Mouse (Mus musculus): ENCODE results near the gene Map3k5. TPM values are rescaled to one million over a fixed set of nuclear protein-coding genes. Genes with fewer than 3 reads are reported as not detected.

Gene Map3k5
- polyA plus RNA-seq, 1 experiment from 2014 or later, result 1.6 TPM

- peaks cover 3% of the 10 kb centered on the region; the same call in 1 of the 2 replicates for H3K27me3 ChIP-seq (ENCODE audit: control insufficient read depth, insufficient read depth, low read length)
Observed at GRCm38 (mm10) chr10:19936961-19937708, 2.9 kb downstream of the Map3k5 start.

GRCm38 (mm10) chr10:19938738-19939137 lies 4.5 kb downstream of the Map3k5 start:
- WGBS, result 89% methylated on average over 6 of the region's 6 CpGs
- H3K9ac ChIP-seq (replicated peaks; ENCODE audit: low read length), result no peak overlapping the region
- no peak overlapping the region for H3K4me3 ChIP-seq (ENCODE audit: low read depth, low read length)
- ATAC-seq (replicated peaks; ENCODE audit: insufficient number of reproducible peaks, low FRiP score, low TSS enrichment, low read depth) (no peak), DNase-seq (ENCODE audit: low spot score) (no peak)
- no peaks in the 10 kb centered on the region for H3K9me3 ChIP-seq (replicated peaks; ENCODE audit: control insufficient read depth, low read length)
- peaks cover 3% of the 10 kb centered on the region; the same call in 1 of the 2 replicates for H3K4me1 ChIP-seq (ENCODE audit: control insufficient read depth, insufficient read depth, low read length)
- no peaks in the 10 kb centered on the region for H3K36me3 ChIP-seq (replicated peaks; ENCODE audit: control insufficient read depth, insufficient read depth, low read depth, low read length)
- no peaks in the 10 kb centered on the region; the same call in 1 of the 2 replicates for H3K27me3 ChIP-seq (ENCODE audit: control insufficient read depth, insufficient read depth, low read length)
- H3K27ac ChIP-seq (replicated peaks; ENCODE audit: low read depth, low read length), result no peak overlapping the region
- H3K4me2 ChIP-seq (ENCODE audit: low read depth, low read length), result no peak overlapping the region

More at GRCm38 (mm10) chr10:19936961-19937708, 2.9 kb downstream of the Map3k5 start:
- Histone ChIP-seq H3K9me3 (replicated peaks; ENCODE audit: control insufficient read depth, low read length) (no peaks in the 10 kb centered on the region), H3K27ac (replicated peaks; ENCODE audit: low read depth, low read length) (no peak overlapping the region), H3K9ac (replicated peaks; ENCODE audit: low read length) (no peak overlapping the region), H3K36me3 (replicated peaks; ENCODE audit: control insufficient read depth, insufficient read depth, low read depth, low read length) (no peaks in the 10 kb centered on the region), H3K4me1 (ENCODE audit: control insufficient read depth, insufficient read depth, low read length) (peaks cover 3% of the 10 kb centered on the region; the same call in 1 of the 2 replicates), H3K4me2 (ENCODE audit: low read depth, low read length) (no peak overlapping the region), H3K4me3 (ENCODE audit: low read depth, low read length) (no peak overlapping the region)
- no peak for ATAC-seq (replicated peaks; ENCODE audit: insufficient number of reproducible peaks, low FRiP score, low TSS enrichment, low read depth)
- DNase-seq (ENCODE audit: low spot score), result no peak
- WGBS, result 51% methylated on average over 9 of the region's 9 CpGs

- ATAC-seq (replicated peaks; ENCODE audit: insufficient number of reproducible peaks, low FRiP score, low TSS enrichment, low read depth), result no peak
- no peaks in the 10 kb centered on the region for H3K9me3 ChIP-seq (replicated peaks; ENCODE audit: control insufficient read depth, low read length)
- WGBS, result 45% methylated on average over 8 of the region's 8 CpGs
- no peak overlapping the region for H3K27ac ChIP-seq (replicated peaks; ENCODE audit: low read depth, low read length)
- no peak overlapping the region for H3K9ac ChIP-seq (replicated peaks; ENCODE audit: low read length)
- H3K27me3 ChIP-seq (ENCODE audit: control insufficient read depth, insufficient read depth, low read length), result no peaks in the 10 kb centered on the region; the same call in 1 of the 2 replicates
- DNase-seq (ENCODE audit: low spot score), result no peak
- no peaks in the 10 kb centered on the region for H3K36me3 ChIP-seq (replicated peaks; ENCODE audit: control insufficient read depth, insufficient read depth, low read depth, low read length)
- H3K4me2 ChIP-seq (ENCODE audit: low read depth, low read length), result no peak overlapping the region
- no peak overlapping the region for H3K4me3 ChIP-seq (ENCODE audit: low read depth, low read length)
- peaks cover 3% of the 10 kb centered on the region; the same call in 1 of the 2 replicates for H3K4me1 ChIP-seq (ENCODE audit: control insufficient read depth, insufficient read depth, low read length)
Observed at GRCm38 (mm10) chr10:19939282-19939705, 5.0 kb downstream of the Map3k5 start.

GRCm38 (mm10) chr10:19940127-19940526 lies 5.9 kb downstream of the Map3k5 start:
- H3K4me3 ChIP-seq (ENCODE audit: low read depth, low read length), result no peak overlapping the region
- ATAC-seq (replicated peaks; ENCODE audit: insufficient number of reproducible peaks, low FRiP score, low TSS enrichment, low read depth), result no peak

GRCm38 (mm10) chr10:19940626-19941025 lies 6.4 kb downstream of the Map3k5 start:
- no peak for DNase-seq (ENCODE audit: low spot score)
- Histone ChIP-seq H3K27ac (replicated peaks; ENCODE audit: low read depth, low read length) (no peak overlapping the region), H3K27me3 (ENCODE audit: control insufficient read depth, insufficient read depth, low read length) (no peaks in the 10 kb centered on the region), H3K4me2 (ENCODE audit: low read depth, low read length) (no peak overlapping the region), H3K4me3 (ENCODE audit: low read depth, low read length) (no peak overlapping the region), H3K9ac (replicated peaks; ENCODE audit: low read length) (no peak overlapping the region), H3K36me3 (replicated peaks; ENCODE audit: control insufficient read depth, insufficient read depth, low read depth, low read length) (no peaks in the 10 kb centered on the region), H3K9me3 (replicated peaks; ENCODE audit: control insufficient read depth, low read length) (no peaks in the 10 kb centered on the region), H3K4me1 (ENCODE audit: control insufficient read depth, insufficient read depth, low read length) (no peaks in the 10 kb centered on the region)
- WGBS, result 90% methylated on average over 8 of the region's 8 CpGs
- no peak for ATAC-seq (replicated peaks; ENCODE audit: insufficient number of reproducible peaks, low FRiP score, low TSS enrichment, low read depth)

More at GRCm38 (mm10) chr10:19940127-19940526, 5.9 kb downstream of the Map3k5 start:
- Histone ChIP-seq H3K36me3 (replicated peaks; ENCODE audit: control insufficient read depth, insufficient read depth, low read depth, low read length) (no peaks in the 10 kb centered on the region), H3K4me2 (ENCODE audit: low read depth, low read length) (no peak overlapping the region), H3K27ac (replicated peaks; ENCODE audit: low read depth, low read length) (no peak overlapping the region), H3K9me3 (replicated peaks; ENCODE audit: control insufficient read depth, low read length) (no peaks in the 10 kb centered on the region), H3K27me3 (ENCODE audit: control insufficient read depth, insufficient read depth, low read length) (no peaks in the 10 kb centered on the region), H3K9ac (replicated peaks; ENCODE audit: low read length) (no peak overlapping the region), H3K4me1 (ENCODE audit: control insufficient read depth, insufficient read depth, low read length) (no peaks in the 10 kb centered on the region)
- WGBS, result 82% methylated on average over 7 of the region's 7 CpGs
- no peak for DNase-seq (ENCODE audit: low spot score)

- Histone ChIP-seq H3K9me3 (replicated peaks; ENCODE audit: control insufficient read depth, low read length) (no peaks in the 10 kb centered on the region), H3K9ac (replicated peaks; ENCODE audit: low read length) (no peak overlapping the region), H3K4me1 (ENCODE audit: control insufficient read depth, insufficient read depth, low read length) (no peaks in the 10 kb centered on the region), H3K4me3 (ENCODE audit: low read depth, low read length) (no peak overlapping the region), H3K36me3 (replicated peaks; ENCODE audit: control insufficient read depth, insufficient read depth, low read depth, low read length) (no peaks in the 10 kb centered on the region), H3K4me2 (ENCODE audit: low read depth, low read length) (no peak overlapping the region), H3K27ac (replicated peaks; ENCODE audit: low read depth, low read length) (no peak overlapping the region), H3K27me3 (ENCODE audit: control insufficient read depth, insufficient read depth, low read length) (no peaks in the 10 kb centered on the region)
- no peak for DNase-seq (ENCODE audit: low spot score)
- WGBS, result 58% methylated on average over 6 of the region's 6 CpGs
- no peak for ATAC-seq (replicated peaks; ENCODE audit: insufficient number of reproducible peaks, low FRiP score, low TSS enrichment, low read depth)
Observed at GRCm38 (mm10) chr10:19941063-19941462, 6.8 kb downstream of the Map3k5 start.

GRCm38 (mm10) chr10:19941914-19942313 lies 7.6 kb downstream of the Map3k5 start:
- no peaks in the 10 kb centered on the region for H3K9me3 ChIP-seq (replicated peaks; ENCODE audit: control insufficient read depth, low read length)
- H3K4me3 ChIP-seq (ENCODE audit: low read depth, low read length), result no peak overlapping the region
- no peak for ATAC-seq (replicated peaks; ENCODE audit: insufficient number of reproducible peaks, low FRiP score, low TSS enrichment, low read depth)
- H3K36me3 ChIP-seq (replicated peaks; ENCODE audit: control insufficient read depth, insufficient read depth, low read depth, low read length), result no peaks in the 10 kb centered on the region
- no peaks in the 10 kb centered on the region for H3K27me3 ChIP-seq (ENCODE audit: control insufficient read depth, insufficient read depth, low read length)
- no peak for DNase-seq (ENCODE audit: low spot score)
- no peak overlapping the region for H3K4me2 ChIP-seq (ENCODE audit: low read depth, low read length)
- WGBS, result 86% methylated on average over 9 of the region's 9 CpGs
- H3K4me1 ChIP-seq (ENCODE audit: control insufficient read depth, insufficient read depth, low read length), result no peaks in the 10 kb centered on the region
- H3K27ac ChIP-seq (replicated peaks; ENCODE audit: low read depth, low read length), result no peak overlapping the region
- H3K9ac ChIP-seq (replicated peaks; ENCODE audit: low read length), result no peak overlapping the region

- WGBS, result 96% methylated on average over 3 of the region's 3 CpGs
- no peak for DNase-seq (ENCODE audit: low spot score)
- no peaks in the 10 kb centered on the region for H3K4me1 ChIP-seq (ENCODE audit: control insufficient read depth, insufficient read depth, low read length)
- H3K4me2 ChIP-seq (ENCODE audit: low read depth, low read length), result no peak overlapping the region
- no peak overlapping the region for H3K4me3 ChIP-seq (ENCODE audit: low read depth, low read length)
- no peaks in the 10 kb centered on the region for H3K36me3 ChIP-seq (replicated peaks; ENCODE audit: control insufficient read depth, insufficient read depth, low read depth, low read length)
- no peak overlapping the region for H3K27ac ChIP-seq (replicated peaks; ENCODE audit: low read depth, low read length)
- no peak for ATAC-seq (replicated peaks; ENCODE audit: insufficient number of reproducible peaks, low FRiP score, low TSS enrichment, low read depth)
- H3K9ac ChIP-seq (replicated peaks; ENCODE audit: low read length), result no peak overlapping the region
- no peaks in the 10 kb centered on the region for H3K27me3 ChIP-seq (ENCODE audit: control insufficient read depth, insufficient read depth, low read length)
- H3K9me3 ChIP-seq (replicated peaks; ENCODE audit: control insufficient read depth, low read length), result no peaks in the 10 kb centered on the region
Observed at GRCm38 (mm10) chr10:19942621-19943020, 8.3 kb downstream of the Map3k5 start.

Measured in embryonic facial prominence, embryonic 11.5 days (tissue).